Mouse (Mus musculus): ENCODE results near the gene Rcan1. TPM values are rescaled to one million over a fixed set of nuclear protein-coding genes. Genes with fewer than 3 reads are reported as not detected.

Rcan1 gene
- total RNA-seq, 2 experiments from 2014 or later, result 2.0 TPM; not detected in 1

DNA sequence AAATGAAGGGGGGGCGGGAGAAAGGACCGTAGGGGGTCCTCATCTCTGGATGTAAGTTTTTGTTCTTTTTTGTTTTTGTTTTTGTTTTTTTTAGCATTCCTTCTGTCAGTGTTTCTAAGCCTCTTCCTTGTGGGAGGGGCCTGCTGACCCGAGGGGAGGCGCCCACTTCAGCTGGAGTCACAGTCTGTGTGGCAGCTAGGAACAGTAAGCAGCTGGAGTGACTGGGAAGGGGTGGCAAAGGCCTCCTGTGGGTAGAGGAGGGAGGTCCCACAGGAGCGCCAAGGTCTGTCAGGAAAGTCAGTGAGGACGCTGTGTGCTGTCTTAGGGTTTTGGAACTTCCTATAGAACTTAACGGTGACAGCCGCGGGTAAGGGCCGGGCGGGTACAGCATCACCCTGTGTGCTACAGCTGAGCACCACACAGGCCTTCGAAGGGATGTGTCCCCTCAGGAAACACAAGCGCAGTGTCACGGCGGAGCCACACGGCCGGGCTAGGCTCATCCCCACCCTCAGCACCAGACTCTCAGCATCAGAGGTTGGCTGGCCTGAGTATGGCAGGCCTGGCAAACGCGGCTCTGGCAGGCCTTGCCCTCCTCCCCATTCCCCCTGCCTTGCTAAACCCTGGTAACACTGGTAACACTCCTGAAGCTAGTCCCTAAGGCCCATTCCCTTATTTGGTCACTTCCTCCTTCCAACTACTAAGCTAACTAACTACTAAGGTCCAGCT, 58.5 kb downstream of the Rcan1 start:
- ATAC-seq (replicated peaks; ENCODE audit: low FRiP score, poor library complexity, severe bottlenecking), result no peak

DNA sequence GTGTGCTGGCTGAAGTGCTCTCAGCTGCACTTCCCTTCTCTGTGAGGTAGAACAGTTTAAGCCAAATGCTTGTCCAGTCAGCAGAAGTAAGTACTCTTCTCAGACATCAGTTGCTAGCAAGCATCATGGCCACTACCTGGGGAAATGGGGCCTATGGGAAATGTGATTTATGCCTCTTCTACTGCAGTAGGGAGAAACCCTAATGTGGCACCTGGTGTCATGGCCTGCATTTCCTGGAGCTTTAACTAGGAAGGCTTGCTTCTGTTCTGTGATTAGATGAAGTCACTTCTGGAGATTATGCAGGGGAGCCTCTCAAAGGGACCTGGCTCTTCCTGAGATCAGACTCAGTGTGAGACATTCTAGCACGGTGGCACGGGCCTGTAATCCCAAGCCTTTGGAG, 60.3 kb downstream of the Rcan1 start:
- no peak for ATAC-seq (replicated peaks; ENCODE audit: low FRiP score, poor library complexity, severe bottlenecking)

DNA sequence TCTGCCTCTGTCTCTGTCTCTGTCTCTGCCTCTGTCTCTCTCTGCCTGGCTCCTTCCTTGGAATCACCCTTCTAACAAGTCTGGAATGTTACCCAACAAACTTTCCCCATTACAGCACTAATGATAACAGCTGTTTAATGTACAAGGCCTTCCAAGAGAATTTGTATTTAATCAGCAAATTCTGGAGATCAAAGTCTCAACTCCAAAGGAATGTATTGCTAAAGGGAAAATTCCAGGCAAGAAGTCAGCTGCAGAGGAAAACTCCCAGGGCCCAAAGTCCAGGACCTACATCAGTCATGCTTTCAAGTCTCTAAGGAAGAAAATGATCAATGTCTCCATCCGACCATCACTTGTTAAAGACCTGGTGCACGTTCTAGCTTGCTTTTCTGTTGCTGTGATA, 62.8 kb downstream of the Rcan1 start:
- ATAC-seq (replicated peaks; ENCODE audit: low FRiP score, poor library complexity, severe bottlenecking), result no peak

DNA sequence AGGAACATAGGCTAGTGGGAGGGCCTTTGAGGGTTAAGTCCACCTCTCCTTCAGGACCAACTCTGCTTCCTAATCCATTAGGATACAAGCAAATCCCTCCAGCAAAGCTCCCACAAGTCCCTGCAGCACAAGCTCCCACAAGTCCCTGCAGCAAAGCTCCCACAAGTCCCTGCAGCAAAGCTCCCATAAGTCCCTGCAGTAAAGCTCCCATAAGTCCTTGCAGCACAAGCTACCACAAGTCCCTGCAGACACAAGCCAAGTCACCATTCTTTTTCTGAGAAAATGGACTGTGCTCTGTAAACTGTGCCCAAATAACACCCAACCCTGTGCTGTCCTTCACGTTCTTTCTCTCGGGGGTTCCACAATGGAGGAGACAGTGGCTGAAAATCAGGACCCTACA, 66.5 kb downstream of the Rcan1 start:
- ATAC-seq (replicated peaks; ENCODE audit: low FRiP score, poor library complexity, severe bottlenecking), result no peak

DNA sequence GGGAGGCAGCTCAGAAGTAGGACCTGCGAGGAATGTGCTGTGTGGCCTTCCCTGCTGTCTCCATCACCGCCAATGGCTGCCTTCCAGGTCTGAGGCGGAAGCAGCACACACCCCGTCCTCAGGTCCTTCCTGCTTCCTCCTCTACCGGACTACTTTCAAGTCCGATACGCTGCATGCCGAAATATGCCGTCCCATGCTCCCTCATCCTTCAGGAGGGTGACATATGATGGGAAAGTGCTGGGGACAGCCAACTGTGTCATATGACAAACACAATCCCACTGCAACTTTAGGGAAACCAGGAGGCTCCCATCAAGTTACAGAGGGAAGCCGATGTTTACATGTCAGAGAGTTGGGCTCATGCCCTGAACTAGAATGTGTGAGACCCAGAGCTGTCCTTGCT, 67.6 kb downstream of the Rcan1 start:
- ATAC-seq (replicated peaks; ENCODE audit: low FRiP score, poor library complexity, severe bottlenecking), result no peak

DNA sequence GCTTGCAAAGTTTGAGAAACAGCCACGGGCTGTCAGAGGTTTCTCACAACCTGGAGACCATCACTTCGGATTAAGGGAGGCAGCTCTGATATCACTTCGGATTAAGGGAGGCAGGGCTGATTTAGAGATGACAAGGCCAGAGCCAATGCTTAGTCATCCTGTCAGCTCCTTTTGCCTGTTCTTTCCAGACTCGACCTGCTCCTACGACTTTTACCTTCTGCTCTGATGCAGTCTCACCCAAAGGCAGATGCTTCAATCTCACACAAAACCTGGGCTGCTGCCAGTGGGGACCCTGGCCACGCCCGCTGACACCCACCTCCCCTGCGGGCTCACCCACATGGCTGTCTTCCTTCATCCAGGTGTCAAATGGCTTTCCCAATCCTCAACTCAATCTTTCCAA, 68.5 kb downstream of the Rcan1 start:
- ATAC-seq (replicated peaks; ENCODE audit: low FRiP score, poor library complexity, severe bottlenecking), result no peak

DNA sequence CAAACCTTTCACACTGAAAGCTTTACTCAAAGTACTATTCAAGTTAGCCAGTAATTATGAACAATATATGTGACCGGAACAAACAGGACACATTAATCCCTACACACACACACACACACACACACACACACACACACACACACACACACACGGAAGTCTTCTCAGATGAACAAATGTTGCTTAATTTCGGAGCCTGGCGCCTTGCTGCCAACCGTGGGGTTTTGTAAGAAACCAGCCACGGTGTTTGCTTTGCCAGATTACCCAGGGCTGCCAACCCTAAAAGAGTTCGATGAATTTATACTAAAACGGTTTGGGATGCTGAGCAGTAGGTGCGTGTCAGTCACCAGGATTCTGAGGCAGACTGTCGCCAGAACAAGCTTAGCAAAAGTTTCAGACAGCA, 69.5 kb downstream of the Rcan1 start:
- ATAC-seq (replicated peaks; ENCODE audit: low FRiP score, poor library complexity, severe bottlenecking), result no peak

DNA sequence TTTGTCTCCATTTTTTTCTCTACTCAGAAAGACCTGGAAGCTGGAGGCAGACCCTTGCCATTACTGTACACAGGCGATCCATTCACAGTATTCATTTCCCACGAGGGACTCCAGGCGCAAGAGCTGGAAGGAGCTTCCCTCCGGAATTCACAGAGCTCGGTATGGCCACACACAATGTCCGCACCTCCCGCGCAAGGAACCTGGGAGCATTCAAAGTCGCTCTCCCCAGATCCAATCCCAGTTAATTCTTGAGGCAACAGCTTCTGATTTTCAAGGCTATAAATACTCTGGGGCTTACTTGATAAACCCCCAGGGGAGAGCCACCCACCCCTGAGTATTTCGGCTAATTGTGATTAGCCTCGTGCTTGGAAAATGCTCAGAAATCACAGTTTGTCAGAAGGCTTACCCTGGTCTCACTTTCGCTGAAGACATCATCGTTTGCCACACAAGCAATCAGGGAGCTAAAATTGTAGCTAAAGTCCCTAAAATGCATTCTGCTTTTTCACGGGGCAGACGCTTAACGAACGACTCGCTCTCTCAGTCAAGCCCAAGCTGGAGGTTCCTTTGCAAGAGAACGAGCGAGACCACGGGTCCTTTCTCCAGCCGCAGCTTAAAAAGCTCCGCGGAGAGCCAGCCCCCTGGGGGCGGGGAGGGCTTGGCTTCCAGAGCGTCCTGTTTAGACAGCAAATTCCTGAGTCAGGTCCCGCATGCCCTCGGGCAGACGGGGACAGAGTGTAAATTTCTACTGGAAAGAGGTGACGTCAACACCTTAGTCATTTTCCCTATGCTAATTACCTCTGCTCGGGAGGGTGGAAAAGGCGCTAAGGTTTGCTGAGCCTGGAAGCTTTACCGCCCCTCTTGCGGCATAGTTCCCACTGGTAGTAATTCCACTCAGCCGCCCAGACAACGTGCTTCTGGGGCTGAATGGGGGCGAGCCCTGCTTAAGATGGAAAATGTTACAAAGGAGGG, 70.9 kb downstream of the Rcan1 start:
- no peak for ATAC-seq (replicated peaks; ENCODE audit: low FRiP score, poor library complexity, severe bottlenecking)

DNA sequence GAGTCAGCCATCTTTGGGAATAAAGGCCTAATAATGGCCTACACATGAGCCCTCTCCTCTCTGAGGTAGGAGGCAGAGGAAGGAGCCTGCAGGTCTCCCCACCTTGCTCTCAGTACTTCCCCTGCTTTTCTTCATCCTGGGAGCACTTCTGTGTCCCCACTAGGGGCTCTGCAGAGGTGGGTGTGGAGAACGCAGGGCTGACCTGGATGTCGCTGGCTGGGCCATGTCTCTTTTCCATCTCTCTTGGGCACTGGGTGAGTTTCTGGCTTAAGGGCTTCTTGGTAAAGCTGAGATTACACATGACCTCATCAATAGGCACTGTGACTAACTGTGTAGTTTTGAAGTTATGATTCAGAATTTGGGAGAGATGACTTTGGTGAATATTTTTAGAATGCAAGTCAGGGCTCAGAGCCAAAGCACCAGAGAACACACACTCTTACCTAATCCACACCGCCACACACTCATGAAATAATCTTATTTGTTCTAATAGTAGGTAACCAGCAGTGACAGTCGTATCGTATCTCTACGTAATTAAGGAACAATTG, 72.0 kb downstream of the Rcan1 start:
- no peak for ATAC-seq (replicated peaks; ENCODE audit: low FRiP score, poor library complexity, severe bottlenecking)

DNA sequence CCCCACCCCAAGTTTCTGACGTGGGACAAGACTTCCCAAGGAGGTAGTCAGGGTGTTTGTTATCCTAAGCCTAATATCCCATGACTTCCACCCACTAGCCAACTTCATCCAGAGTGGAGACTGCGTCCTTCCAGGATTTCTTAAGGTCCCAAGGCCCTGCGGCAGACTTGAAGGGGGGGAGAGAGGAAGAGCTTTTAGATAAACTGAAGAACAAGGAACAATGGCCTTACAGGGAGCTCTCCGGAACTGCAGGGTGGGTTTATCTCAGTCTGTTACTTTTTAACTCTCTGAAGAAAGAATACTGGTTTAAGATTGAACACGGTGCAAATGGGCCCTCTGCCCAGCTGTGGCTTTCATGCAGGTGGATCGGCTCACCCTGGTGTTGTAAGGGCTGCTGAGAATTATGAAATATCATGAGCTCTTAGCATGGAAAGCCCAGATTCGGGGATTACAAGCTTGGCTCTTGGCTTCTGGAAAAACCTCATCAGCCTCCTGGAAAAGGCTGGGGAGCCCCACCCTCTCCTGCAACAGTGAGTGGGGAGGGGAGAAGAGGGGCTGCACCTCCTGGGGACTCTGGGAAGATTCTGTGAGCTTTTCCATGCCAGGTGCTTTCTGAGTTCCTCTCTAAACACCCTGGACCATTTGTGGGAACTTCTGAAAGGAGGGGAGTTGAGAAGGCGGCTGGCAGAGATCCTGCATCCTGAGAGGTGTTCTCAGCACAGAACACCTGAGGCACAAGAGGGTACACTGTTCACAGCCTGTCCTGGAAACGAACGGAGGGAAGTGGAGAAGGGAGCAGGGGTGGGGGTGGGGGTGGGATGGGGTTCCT, 72.7 kb downstream of the Rcan1 start:
- ATAC-seq (replicated peaks; ENCODE audit: low FRiP score, poor library complexity, severe bottlenecking), result no peak

DNA sequence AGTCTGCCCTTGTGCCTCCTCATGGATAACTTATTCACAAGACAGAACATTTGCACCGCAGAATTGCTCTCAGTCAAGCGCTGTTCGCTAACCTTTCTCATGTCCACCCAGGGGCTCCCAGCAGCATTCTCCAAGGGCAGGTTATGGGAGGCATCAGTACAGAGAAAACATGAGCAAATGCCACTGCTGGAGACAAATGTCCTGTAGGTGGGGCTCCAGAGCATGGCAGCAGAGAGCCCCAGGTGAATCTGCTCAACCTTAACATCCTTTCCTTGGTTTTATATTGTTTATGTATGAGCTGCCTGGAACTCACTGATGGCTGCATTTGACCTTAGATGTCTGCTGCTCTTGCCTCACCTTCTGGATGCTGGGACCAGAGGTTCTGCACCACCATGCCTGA, 76.9 kb downstream of the Rcan1 start:
- no peak for ATAC-seq (replicated peaks; ENCODE audit: low FRiP score, poor library complexity, severe bottlenecking)

DNA sequence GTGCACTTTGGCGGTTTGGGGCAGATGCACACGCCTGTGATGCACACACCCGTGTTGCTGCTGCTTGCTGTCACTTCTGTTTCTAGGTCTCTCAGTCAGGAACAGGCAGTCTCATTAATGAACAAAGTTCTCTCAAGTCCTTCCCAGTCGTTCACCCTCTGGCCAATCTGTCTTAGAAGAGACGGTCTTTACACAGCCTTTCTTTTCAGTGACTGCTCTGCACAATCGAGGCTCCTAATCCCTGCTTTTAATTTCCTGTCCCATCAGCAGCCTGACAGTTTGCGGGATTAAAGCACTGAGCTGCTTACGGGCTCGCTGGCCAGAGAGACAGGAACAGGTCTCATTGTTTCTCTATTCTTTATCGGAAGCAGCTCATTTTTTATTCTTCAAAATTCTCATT, 83.0 kb downstream of the Rcan1 start:
- ATAC-seq (replicated peaks; ENCODE audit: low FRiP score, poor library complexity, severe bottlenecking), result no peak

DNA sequence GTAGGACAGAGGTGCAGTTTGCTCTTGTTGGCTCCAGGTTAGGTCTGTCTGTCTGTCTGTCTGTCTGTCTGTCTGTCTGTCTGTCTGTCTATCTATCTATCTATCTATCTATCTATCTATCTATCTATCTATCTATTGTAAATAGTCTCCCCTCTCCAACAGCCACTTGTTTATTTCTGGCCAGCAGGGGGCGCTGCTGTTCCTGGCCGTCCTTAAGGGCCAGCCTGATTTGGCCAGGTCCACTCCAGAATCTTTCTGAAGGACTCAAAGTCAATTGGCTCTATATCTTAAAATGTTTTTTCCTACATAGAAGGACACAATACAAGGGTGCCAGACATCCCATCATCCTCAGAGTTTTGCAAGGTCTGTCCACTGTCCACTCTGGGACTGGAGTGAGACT, 85.6 kb downstream of the Rcan1 start:
- ATAC-seq (replicated peaks; ENCODE audit: low FRiP score, poor library complexity, severe bottlenecking), result 0 out of 2 replicates have a peak, but pooled peaks have one; percentile 42

DNA sequence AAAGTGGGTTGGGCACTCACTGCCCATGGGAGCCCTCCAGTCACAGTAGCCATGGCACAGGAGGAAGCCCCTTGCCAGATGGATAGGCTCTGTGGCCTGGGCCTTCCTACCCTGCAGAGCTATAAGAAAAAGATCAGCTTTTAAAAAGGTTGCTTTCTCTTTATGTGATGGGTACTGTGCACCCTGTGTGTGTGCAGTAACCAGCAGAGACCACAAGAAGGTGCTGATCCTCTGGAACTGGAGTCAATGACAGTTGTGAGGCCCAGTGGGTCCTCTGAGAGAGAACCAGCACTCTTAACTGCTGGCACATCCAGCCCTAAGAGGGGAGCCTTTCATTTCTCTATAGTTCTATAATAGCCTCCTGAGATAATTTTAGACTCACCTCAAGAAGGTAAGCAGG, 87.3 kb downstream of the Rcan1 start:
- no peak for ATAC-seq (replicated peaks; ENCODE audit: low FRiP score, poor library complexity, severe bottlenecking)

DNA sequence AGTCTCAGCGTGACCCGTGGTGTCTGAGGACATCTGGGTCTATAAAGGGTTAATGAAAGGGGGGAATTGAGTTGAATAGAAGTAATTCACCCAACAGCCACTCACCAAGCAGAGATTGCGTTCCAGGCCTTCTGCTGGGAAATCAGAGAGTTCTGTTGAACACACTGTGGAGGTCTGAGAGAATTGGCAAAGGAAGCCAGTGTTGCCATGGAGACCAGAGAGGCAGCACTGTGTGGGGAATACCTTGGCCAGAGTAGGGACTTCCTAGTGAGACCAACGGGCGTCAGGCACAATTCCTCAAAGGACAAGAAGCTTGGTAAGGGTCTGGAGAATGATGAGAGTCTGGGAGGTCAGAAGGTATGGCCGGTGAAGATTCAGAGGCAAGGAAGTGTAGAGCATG, 88.2 kb downstream of the Rcan1 start:
- ATAC-seq (replicated peaks; ENCODE audit: low FRiP score, poor library complexity, severe bottlenecking), result no peak

DNA sequence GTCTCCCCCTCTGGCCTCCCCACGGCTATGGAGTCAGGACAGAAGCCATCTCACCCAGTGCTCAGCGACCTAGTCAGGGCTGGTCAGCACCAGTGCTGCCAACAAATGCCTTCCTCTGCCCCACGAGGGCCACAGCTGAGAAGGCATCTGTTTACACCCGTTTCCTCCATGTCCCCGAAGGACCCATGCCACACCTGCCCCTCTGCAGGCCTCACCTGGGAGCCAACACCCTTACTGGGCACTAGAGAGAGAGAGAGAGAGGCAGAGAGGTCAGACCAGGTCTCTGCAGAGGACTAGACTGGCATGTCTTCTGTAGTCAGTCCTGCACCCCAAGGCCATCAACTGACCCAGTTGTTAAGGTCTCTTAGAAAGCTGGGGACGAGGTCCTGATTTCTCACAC, 89.6 kb downstream of the Rcan1 start:
- no peak for ATAC-seq (replicated peaks; ENCODE audit: low FRiP score, poor library complexity, severe bottlenecking)

DNA sequence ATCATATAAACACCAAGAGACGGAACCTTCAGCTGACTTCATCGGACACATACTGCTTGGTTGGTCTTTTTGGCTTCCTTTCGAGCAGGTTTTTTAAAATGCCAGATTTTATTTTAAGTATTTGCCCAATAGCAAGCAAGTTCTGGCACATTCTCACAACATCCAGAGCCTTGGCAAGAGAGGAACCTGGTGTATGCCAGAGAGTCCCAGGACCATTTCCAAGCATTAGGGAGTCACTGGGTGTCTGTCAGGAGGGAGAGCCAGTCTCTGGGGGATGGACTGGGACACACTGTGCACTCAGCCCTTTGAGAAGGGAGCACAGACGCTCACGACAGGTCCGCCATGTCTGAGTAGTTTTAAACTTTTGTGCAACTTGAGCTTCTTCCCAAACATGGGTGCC, 93.7 kb downstream of the Rcan1 start:
- no peak for ATAC-seq (replicated peaks; ENCODE audit: low FRiP score, poor library complexity, severe bottlenecking)

DNA sequence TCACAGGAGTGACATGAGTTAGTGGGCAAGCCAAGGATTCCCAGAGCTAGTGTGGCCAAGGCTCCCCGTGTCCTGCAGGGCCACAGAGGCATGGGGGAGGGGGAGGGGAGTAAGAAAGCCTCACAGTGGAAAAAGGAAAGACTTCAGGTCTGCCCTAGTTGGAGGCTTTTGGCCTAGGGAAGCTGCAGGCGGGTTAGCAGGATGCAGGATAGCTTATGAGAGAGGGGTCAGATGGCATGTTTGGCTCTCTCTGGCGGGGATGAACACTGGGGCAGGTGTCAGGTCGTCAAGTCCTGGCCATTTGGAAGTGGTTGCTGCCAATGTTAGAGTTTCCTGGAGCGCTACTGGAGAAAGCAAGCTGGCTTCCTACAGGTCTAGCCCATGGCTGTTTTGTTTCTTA, 99.0 kb downstream of the Rcan1 start:
- ATAC-seq (replicated peaks; ENCODE audit: low FRiP score, poor library complexity, severe bottlenecking), result no peak

DNA sequence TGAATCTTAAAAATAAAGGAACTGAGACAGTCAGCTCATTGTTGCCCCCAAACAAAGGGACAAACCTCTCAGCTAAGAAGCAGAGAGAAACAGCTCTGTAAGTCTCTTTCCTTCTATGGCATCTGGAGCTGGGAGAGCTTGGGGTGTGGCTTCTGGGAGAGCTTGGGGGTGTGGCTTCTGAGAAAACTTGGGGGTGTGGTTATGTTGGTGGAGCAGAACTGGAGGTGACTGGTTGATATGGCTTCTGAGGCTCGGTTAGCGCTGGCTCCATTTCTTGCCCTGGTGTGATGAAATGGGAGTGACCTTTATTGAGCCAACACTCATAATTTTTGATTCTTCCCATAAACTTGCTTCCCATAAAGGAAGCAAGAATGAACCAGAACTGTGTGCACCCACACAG, 101.4 kb downstream of the Rcan1 start:
- ATAC-seq (replicated peaks; ENCODE audit: low FRiP score, poor library complexity, severe bottlenecking), result peak; percentile 64; the same call in 1 of the 2 replicates

DNA sequence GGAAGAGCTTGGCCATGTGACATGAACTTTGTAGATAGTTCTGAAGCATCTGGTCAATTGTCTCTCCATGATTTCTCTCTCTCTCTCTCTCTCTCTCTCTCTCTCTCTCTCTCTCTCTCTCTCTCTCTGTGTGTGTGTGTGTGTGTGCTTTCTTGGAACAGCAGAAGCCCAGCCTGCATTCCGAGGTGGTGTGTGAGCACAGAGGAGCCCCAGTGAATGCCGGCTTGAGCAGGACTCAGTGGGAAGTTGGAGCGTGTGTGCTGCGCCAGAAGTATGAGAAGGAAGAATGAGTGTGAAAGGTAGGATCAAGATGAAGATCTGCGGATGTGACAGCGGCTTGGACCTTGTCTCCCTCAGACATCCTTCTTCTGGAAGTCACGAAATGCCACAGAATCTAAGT, 105.2 kb downstream of the Rcan1 start:
- ATAC-seq (replicated peaks; ENCODE audit: low FRiP score, poor library complexity, severe bottlenecking), result no peak

Measured in erythroblast, adult 5-6 weeks (primary cell).